Mouse (Mus musculus) liver, embryonic 13.5 days (tissue): ENCODE data around the gene Ankrd34a. TPM values are rescaled to one million over a fixed set of nuclear protein-coding genes. Genes with fewer than 3 reads are reported as not detected.

ENCODE experiments used
- ATAC-seq: fragments of 200-750 bp; cut with Nextera tagmentation; 2 replicates; pipeline ENCODE4 v1.8.0; 2017; ENCODE audit warnings: low read depth, mild to moderate bottlenecking, moderate number of reproducible peaks, moderate library complexity
- DNase-seq: peaks from one replicate; pipeline ENCODE4 v3.0.0; 2022
- H3K27ac ChIP-seq: fragments of 300-500 bp; sonication (generic); 2 replicates; pipeline ENCODE4 v1.5.1; 2015; ENCODE audit warnings: moderate library complexity, mild to moderate bottlenecking, inconsistent platforms
- H3K27me3 ChIP-seq: fragments of 300-500 bp; sonication (generic); 2 replicates; pipeline ENCODE4 v1.6.1; 2015; ENCODE audit warnings: mild to moderate bottlenecking, inconsistent platforms
- H3K36me3 ChIP-seq: fragments of 300-500 bp; sonication (generic); 2 replicates; pipeline ENCODE4 v1.6.1; 2015; ENCODE audit warnings: mild to moderate bottlenecking, inconsistent platforms
- H3K4me1 ChIP-seq: fragments of 300-500 bp; sonication (generic); replicated peaks from 2 replicates; pipeline ENCODE4 v1.6.1; 2015; ENCODE audit warnings: inconsistent platforms
- H3K4me2 ChIP-seq: fragments of 300-500 bp; sonication (generic); 2 replicates; pipeline ENCODE4 v1.6.1; 2015; ENCODE audit warnings: inconsistent platforms, mild to moderate bottlenecking, moderate library complexity
- H3K4me3 ChIP-seq: fragments of 300-500 bp; sonication (generic); replicated peaks from 2 replicates; pipeline ENCODE4 v1.5.1; 2015; ENCODE audit warnings: mild to moderate bottlenecking, inconsistent platforms
- H3K9ac ChIP-seq: fragments of 300-500 bp; sonication (generic); 2 replicates; pipeline ENCODE4 v1.6.1; 2015; ENCODE audit warnings: mild to moderate bottlenecking, inconsistent platforms
- H3K9me3 ChIP-seq: fragments of 300-500 bp; sonication (generic); replicated peaks from 2 replicates; pipeline ENCODE4 v1.6.1; 2016; ENCODE audit warnings: inconsistent platforms
- WGBS: fragments of 180-500 bp; shearing (Covaris S2); methylation state at CpG from one replicate; pipeline ENCODE4 v1.1.7; 2015; ENCODE audit not compliant: insufficient replicate concordance; 5-methylcytosine and 5-hydroxymethylcytosine counted together
- polyA plus RNA-seq: library from polyadenylated mRNA; unstranded; fragments of >200 nt; fragmentation: Nextera tagmentation; extraction: Ambion mirVana; gene quantifications from 2 replicates; pipeline ENCODE4 v1.2.1, GENCODE M21; 2015

Gene Ankrd34a
- polyA plus RNA-seq, 1 experiment from 2014 or later, result 0.14 TPM

DNA sequence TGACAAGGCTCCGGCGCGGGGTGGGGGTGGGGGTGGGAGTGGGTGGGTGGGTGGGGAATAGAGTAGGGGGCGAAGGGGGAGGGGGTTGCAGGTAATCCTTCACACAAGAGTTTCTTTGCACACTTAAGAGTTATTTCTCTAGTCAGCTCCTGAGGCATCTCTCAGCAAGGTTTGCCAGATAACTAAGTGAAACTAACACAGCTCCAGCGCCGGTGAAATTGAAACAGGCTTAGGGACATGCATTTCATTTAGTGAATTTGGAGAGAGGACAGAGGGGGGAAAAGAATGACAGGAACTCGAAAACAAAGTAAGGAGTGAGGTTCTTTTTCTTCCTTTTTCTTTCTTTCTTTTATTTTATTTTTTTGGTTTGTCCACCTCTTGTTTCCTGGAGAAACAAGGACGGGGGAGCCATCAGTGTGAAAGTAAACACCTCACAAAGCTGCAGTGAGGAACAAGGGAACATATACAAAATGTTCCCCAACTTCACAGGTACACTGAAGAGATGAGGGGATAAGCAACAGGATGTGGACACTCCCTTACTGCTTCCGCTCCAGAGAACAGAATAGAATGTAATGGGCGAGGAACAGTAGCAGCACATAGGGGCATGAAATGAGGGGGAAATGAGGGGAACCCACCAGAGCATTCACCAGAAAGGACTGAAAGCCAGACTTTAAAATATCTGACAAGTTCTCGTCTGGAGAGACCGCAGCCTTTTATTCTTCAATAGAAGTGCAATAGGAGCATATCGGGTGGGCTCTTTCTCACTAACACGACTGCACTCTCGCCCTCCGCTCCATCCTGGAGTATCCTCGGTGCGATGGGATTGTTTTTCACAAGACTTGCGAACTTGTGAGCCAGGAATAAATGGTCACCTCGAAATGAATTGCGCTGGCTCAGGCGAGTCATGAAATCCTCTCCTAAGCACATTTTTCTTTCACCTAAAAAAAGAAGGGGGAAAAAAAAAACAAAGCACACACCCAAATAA, 39.5 kb upstream of the Ankrd34a start:
- ATAC-seq (no peak), DNase-seq (no peak)
- peak overlapping the region; percentile 79 for H3K9ac ChIP-seq
- peaks cover 60% of the 10 kb centered on the region for H3K4me1 ChIP-seq
- peak overlapping the region; percentile 86 for H3K4me2 ChIP-seq
- H3K4me3 ChIP-seq, result peak overlapping the region; percentile 74
- H3K36me3 ChIP-seq, result peaks cover 24% of the 10 kb centered on the region
- WGBS, result under 1% methylated on average over 22 of the region's 22 CpGs
- no peaks in the 10 kb centered on the region for H3K9me3 ChIP-seq
- H3K27me3 ChIP-seq, result no peaks in the 10 kb centered on the region
- peak overlapping the region; percentile 91 for H3K27ac ChIP-seq

DNA sequence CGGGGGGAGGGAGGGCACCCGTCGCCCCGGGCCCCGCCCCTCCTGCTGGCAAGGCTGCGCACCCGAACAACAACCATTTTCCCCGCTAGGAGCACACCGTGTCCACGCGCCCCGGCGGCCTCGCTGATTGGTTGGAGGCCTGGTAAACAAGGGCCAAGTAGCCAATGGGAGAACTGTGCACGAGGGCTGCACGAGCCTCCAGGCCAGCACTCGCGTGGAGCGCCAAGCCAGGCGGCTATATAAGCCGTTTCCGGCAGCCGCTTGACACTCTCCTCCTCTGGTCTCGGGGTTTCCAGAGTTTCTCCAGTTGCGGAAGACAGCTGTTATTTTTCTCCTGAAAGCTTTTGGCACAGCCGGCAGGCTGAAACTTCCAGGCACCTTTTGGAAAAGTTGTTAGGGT, 38.7 kb upstream of the Ankrd34a start, which contains the start of gene Txnip:
Gene Txnip, plus strand, starts transcription at position 264 of the 400 bp plus-strand sequence.
- Histone ChIP-seq H3K9me3 (no peaks in the 10 kb centered on the region), H3K4me2 (peak within 1 kb of the TSS; percentile 86), H3K27me3 (no peaks in the 10 kb centered on the region), H3K4me1 (peaks cover 67% of the 10 kb centered on the region), H3K36me3 (peaks cover 24% of the 10 kb centered on the region), H3K4me3 (peak within 1 kb of the TSS; percentile 74), H3K9ac (peak within 1 kb of the TSS; percentile 90), H3K27ac (peak within 1 kb of the TSS; percentile 91)
- peak; percentile 98 for DNase-seq
- under 1% methylated on average over 26 of the region's 26 CpGs for WGBS
- peak; percentile 99 for ATAC-seq

DNA sequence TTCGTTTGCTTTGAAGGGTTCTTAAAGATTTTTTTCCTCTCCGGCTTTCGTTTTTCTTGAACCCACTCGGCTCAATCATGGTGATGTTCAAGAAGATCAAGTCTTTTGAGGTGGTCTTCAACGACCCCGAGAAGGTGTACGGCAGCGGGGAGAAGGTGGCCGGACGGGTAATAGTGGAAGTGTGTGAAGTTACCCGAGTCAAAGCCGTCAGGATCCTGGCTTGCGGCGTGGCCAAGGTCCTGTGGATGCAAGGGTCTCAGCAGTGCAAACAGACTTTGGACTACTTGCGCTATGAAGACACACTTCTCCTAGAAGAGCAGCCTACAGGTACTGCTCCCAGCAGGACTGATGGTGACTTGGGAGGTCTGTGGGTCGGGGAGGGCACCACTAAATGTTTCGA, 38.3 kb upstream of the Ankrd34a start:
- Histone ChIP-seq H3K9ac (peak overlapping the region; percentile 90), H3K36me3 (peaks cover 24% of the 10 kb centered on the region), H3K27me3 (no peaks in the 10 kb centered on the region), H3K9me3 (no peaks in the 10 kb centered on the region), H3K27ac (peak overlapping the region; percentile 87), H3K4me1 (peaks cover 72% of the 10 kb centered on the region), H3K4me3 (peak overlapping the region; percentile 74), H3K4me2 (peak overlapping the region; percentile 86)
- ATAC-seq, result 0 out of 2 replicates have a peak, but pooled peaks have one; percentile 5
- DNase-seq, result no peak
- under 1% methylated on average over 17 of the region's 17 CpGs for WGBS

DNA sequence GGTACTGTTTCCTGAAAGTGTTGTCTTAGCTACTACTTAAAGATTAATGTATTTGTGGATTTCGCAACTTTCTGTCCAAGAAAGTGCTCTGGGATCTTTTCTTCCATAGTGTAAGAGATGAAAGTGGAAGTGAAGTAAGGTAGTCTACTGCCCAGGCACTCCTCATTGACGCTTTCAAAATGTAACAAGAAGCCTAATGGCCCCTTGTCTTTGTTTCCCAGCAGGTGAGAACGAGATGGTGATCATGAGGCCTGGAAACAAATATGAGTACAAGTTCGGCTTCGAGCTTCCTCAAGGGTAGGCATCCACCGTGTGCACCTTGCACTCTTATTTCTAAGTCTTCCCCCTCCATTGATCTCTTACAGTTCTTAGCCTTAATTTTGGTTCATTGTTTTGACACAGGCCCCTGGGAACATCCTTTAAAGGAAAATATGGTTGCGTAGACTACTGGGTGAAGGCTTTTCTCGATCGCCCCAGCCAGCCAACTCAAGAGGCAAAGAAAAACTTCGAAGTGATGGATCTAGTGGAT, 37.7 kb upstream of the Ankrd34a start:
- Histone ChIP-seq H3K27ac (peak overlapping the region; percentile 87), H3K9me3 (no peaks in the 10 kb centered on the region), H3K4me1 (peaks cover 75% of the 10 kb centered on the region), H3K36me3 (peaks cover 24% of the 10 kb centered on the region), H3K4me2 (peak overlapping the region; percentile 86), H3K27me3 (no peaks in the 10 kb centered on the region), H3K9ac (peak overlapping the region; percentile 90), H3K4me3 (peak overlapping the region; percentile 74)
- no peak for ATAC-seq
- 12% methylated on average over 10 of the region's 10 CpGs for WGBS
- no peak for DNase-seq

DNA sequence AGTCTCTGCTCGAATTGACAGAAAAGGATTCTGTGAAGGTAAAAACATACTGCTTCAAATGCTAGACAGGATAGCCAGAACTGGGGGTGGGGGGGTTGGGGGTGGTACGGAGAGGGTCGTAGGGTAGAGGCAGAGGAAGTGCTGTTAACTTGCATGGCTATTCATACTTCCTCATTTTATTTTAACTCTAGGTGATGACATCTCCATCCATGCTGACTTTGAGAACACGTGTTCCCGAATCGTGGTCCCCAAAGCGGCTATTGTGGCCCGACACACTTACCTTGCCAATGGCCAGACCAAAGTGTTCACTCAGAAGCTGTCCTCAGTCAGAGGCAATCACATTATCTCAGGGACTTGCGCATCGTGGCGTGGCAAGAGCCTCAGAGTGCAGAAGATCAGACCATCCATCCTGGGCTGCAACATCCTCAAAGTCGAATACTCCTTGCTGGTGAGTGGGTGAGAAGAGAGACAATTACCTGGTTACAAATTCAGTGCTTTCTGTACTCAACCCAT, 37.0 kb upstream of the Ankrd34a start:
- no peak for ATAC-seq
- peaks cover 79% of the 10 kb centered on the region for H3K4me1 ChIP-seq
- no peak for DNase-seq

DNA sequence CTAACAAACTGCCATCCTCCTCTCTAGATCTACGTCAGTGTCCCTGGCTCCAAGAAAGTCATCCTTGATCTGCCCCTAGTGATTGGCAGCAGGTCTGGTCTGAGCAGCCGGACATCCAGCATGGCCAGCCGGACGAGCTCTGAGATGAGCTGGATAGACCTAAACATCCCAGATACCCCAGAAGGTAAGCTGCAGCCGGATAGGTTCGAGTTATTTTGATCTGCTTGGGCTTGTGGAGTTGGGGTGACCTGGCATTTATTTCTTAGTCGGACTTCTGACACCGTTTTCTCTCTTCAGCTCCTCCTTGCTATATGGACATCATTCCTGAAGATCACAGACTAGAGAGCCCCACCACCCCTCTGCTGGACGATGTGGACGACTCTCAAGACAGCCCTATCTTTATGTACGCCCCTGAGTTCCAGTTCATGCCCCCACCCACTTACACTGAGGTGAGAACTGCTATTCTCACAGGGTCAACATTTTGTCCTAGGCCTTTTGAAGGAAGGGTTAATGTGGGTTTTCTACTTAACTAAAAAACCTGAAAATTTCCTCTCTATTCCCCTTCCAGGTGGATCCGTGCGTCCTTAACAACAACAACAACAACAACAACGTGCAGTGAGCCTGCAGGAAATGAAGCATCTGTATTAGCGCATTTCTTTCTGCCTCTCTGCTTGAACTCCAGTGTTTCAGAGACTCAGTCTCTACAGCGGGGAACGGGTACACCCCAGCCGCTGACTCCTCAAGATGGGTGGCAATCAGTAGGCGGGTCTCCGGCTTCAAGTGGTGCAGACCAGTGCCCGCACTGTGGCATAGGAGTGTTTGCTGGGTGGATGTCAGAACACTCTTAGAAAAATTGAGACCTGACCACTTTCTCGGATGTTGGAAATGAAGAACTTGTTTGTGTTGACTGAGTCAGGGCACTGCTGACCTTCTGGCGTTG, 36.3 kb upstream of the Ankrd34a start:
- H3K27ac ChIP-seq, result peak overlapping the region; percentile 87
- no peaks in the 10 kb centered on the region for H3K27me3 ChIP-seq
- ATAC-seq, result no peak
- H3K36me3 ChIP-seq, result peaks cover 24% of the 10 kb centered on the region
- DNase-seq, result no peak
- peak overlapping the region; percentile 90 for H3K9ac ChIP-seq
- WGBS, result 53% methylated on average over 23 of the region's 23 CpGs
- peak overlapping the region; percentile 86 for H3K4me2 ChIP-seq
- no peaks in the 10 kb centered on the region for H3K9me3 ChIP-seq
- peaks cover 80% of the 10 kb centered on the region for H3K4me1 ChIP-seq
- peak overlapping the region; percentile 74 for H3K4me3 ChIP-seq

More for the DNA sequence above, 37.0 kb upstream of the Ankrd34a start:
- Histone ChIP-seq H3K27ac (peak overlapping the region; percentile 87), H3K4me2 (peak overlapping the region; percentile 86), H3K9me3 (no peaks in the 10 kb centered on the region), H3K27me3 (no peaks in the 10 kb centered on the region), H3K9ac (peak overlapping the region; percentile 90), H3K36me3 (peaks cover 24% of the 10 kb centered on the region), H3K4me3 (peak overlapping the region; percentile 74)
- 19% methylated on average over 12 of the region's 12 CpGs for WGBS

DNA sequence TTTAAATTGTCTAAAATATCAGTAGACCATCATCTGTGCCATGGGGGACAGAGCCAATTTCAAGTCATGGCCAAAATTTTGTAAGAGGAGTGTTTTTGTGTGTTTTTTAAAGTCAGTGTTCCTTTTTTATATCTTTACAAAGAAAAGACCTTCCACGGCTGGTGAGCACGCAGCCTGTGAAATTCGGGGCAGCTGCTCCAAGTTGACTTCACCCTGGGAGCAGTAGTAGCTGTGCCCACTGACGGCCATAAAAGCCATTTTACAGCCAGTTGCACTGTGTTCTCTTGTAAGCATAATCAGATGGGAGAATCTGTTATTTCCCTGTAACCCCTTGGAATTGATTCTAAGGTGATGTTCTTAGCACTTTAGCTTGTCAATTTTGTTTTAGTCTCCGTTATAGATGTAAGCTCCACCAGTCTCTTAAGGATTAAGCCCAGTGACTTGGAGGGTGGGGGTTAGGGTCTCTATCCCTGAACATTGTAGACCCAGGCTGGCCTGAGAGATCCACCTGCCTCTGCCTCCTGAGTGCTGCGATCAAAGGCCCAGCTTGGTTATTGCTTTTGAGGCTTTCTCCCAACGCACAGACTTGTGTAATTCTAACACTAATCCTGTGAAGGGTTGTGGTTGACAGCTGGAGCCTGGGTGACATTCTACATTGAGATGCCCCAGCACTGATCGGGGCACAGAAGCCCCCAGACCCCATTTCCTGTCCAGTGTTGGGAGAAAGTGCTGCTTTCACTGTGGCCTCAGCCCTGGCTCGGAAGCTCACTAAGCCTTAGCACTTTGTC, 35.4 kb upstream of the Ankrd34a start:
- no peak for DNase-seq
- Histone ChIP-seq H3K4me1 (peaks cover 80% of the 10 kb centered on the region), H3K27ac (peak overlapping the region; percentile 87), H3K27me3 (no peaks in the 10 kb centered on the region), H3K4me2 (peak overlapping the region; percentile 86), H3K9ac (peak overlapping the region; percentile 90), H3K9me3 (no peaks in the 10 kb centered on the region), H3K4me3 (peak overlapping the region; percentile 74), H3K36me3 (peaks cover 24% of the 10 kb centered on the region)
- no peak for ATAC-seq
- 69% methylated on average over 9 of the region's 9 CpGs for WGBS

DNA sequence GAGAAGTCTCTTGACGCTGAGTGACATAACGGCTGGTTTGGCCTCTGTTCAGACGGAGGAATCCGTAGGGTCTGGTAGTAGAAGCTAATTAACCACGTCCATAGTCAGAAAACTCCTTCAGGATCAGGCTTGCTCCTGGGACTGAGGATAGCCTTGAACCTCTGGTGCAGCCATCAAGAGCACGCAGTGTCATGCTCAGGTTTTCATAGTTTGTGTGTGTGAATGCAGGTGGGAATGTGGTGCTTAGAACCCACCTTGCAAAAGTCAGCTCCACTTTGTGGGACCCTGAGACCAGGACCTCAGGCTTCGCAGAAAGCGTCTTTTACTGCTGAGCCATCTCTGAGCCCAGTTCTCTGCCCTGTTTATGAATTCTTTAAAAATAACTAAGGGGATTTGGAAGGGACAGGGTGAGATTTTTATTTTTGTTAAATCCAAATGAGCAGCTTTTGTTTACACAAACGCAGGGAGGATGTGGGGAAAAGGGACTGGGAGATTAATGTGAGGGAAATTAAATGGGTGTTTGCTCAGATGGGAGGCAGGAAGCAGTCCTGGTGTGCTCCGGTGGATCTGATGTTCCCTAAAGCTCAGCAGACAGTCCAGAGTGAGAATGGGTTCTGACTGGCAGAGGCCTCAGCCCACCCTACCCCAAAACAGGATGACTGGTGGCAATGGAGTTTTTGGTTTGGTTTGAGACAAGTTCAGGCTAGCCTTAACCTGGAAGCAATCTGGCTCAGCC, 34.3 kb upstream of the Ankrd34a start:
- no peak for DNase-seq
- Histone ChIP-seq H3K9ac (0 out of 2 replicates have a peak overlapping the region, but pooled peaks have one; percentile 11), H3K9me3 (no peaks in the 10 kb centered on the region), H3K36me3 (peaks cover 24% of the 10 kb centered on the region), H3K27ac (peak overlapping the region; percentile 51), H3K4me2 (peak overlapping the region; percentile 7; the same call in 1 of the 2 replicates), H3K4me3 (no peak overlapping the region), H3K27me3 (no peaks in the 10 kb centered on the region), H3K4me1 (peaks cover 75% of the 10 kb centered on the region)
- WGBS, result 47% methylated on average over 10 of the region's 10 CpGs
- no peak for ATAC-seq

DNA sequence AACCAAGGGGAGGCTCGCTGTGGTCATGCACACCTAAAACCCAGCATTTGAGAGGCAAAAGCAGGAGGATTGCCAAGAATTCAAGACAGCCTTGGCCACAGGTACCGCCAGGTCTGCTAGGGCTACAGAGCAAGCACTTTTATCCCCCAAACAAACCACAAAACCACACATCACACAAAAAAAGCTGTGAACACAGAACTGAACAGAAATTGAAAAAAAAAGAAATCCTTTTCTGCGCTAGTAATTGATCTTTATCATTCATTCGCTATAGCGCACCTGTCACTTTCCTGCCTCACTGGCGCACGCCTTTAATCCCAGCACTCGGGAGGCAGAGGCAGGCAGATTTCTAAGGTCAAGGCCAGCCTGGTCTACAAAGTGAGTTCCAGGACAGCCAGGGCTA, 33.2 kb upstream of the Ankrd34a start:
- 53% methylated on average over 8 of the region's 8 CpGs for WGBS
- no peaks in the 10 kb centered on the region for H3K27me3 ChIP-seq
- no peak for DNase-seq
- no peak overlapping the region for H3K4me3 ChIP-seq
- no peak for ATAC-seq
- peaks cover 77% of the 10 kb centered on the region for H3K4me1 ChIP-seq
- no peak overlapping the region for H3K9ac ChIP-seq
- H3K4me2 ChIP-seq, result no peak overlapping the region
- peaks cover 24% of the 10 kb centered on the region for H3K36me3 ChIP-seq
- H3K27ac ChIP-seq, result no peak overlapping the region
- H3K9me3 ChIP-seq, result no peaks in the 10 kb centered on the region
